Mouse (Mus musculus) kidney, postnatal 14 days (tissue): ENCODE measurements at regions not wholly inside any gene's neighbourhood (a gene's known extent, or its start where the extent isn't known, plus 50 kb on each side); places are given as distances from the start of the nearest gene placed in this dataset.

ENCODE experiments used
- DNase-seq: peaks from one replicate; pipeline ENCODE4 v3.0.0; 2022; ENCODE audit warnings: mixed read lengths

DNA sequence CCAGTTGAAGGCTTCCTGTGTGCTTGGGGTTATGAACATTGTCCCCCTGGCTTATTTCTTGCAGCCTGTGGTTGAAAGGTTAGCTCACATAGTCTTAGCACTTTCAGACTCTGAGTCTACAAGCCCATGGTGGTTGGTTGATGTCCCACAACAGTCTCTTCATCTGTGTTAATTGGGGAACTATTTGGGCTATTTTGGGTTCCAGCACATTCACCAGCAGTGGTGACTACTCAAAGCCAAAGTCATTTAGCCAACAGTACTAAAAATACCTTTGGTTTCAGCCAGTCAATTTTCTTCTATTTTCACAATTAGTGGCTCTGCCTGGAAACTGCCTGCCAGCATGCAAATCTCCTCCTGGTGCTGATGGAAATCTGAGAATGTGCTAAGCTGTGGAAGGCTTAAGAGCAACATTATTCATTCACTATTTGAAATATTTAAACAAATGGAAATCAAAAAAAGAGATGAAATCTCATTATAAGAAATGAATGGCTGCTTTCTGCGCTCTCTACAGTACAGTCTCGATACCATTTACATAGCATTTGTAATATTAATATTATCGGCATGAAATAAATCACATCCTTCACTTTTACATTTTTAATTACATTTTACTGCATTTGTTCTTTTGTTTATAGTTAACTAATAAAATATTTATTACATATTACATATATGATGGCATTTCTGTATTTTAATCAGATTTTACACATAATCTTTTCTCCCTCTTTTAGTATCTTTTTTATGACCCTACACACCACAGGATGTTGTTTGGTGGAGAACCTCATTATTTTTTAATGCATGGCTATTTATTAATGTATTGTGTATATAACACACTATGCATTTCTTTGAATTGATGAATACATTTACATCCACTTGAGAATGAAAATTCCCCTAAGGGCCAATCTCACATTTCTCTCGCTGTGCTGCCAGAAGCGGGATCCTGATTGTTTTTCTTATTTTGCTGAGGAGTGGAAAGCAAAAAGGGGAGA, 1023.5 kb downstream of the Car8 start:
- no peak for DNase-seq

DNA sequence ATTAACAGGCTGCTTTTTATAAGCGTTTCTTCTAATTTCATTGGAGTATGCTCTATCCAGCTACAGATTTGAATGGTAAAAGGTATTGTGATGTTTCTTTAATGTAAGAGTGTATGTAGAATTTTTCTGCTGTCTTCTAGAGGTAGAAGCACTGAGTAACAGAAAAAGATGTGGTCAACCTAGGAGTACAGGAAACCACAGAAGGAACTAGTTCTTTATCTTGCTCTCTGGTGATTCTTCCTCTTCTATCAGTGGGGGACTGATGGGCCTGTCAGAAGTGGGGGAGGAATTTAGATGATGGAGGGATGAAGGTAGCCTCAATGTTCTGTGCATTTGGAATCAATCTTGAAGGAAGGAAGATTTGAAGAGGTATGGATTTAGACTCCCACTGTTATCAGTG, 1031.9 kb downstream of the Car8 start:
- DNase-seq, result no peak

DNA sequence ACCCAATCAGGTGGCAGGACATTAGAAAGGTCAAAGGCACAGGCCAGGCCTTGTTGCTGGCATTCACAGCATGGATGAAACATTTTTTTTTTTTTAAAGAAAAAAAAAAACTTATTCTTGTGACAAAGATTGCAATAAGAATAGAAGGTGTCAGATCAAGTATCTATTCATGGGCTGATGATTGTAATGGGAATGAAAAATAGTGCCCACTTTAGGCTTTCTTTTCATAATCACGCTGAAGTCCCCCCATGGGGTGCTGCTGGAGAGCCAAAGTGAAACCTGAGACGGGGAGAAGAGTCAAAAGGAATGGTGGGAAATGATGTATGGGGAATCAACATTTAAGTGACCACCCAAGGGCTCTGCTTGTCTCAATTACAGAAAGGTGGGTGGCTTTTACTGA, 1037.0 kb downstream of the Car8 start:
- no peak for DNase-seq

DNA sequence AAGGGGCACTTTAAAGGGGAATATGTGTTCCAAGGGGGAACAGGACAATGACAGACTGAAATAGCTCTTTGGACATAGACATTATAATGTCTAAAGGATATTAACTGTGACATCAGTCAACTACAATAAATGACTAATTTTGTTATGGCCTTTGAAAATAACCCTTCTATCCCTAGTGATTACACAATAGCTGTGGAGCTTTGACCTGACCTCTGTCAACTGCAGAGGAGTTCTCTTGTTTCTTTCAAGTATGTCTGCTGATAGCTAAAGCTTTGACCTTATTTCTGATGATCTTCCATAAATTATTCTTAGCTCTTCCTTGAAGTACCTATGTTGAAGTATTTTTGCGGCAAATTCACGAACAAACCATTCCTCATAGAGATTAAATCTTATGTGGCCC, 1038.9 kb downstream of the Car8 start:
- no peak for DNase-seq

DNA sequence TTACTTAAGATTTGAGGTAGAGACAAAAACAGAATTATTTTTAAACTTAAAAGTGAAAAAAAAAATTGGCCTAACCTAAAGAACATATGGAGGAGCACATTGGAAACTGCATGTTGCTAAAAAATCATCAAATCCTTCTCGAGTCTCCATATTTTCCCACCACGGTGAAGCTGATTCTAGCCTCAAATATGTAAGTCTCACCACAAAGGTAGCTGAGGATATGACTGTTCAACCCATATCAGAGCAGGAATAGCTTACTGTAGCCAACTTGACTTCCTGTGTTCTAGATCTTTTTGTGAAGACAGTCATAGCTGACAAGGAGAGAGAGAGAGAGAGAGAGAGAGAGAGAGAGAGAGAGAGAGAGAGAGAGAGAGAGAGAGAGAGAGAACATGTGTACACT, 1039.8 kb downstream of the Car8 start:
- no peak for DNase-seq

DNA sequence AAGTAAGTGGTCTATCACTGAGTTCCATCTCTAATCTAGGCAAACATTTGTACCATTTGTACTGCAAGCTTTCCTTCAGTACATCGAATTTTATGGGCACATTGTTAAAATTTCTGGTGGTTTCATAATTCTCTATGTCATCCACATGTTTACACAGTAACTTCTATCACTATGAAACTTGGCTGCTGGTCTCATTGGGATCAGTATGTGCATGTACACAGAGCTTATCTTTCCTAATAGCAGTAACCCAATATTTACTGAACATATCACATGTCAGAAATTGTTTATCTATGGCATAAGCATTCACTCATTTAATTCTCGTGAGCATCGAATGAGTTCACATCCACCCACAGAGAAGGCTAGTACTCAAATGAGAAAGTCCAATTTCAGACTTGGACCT, 1042.3 kb downstream of the Car8 start:
- DNase-seq, result no peak

DNA sequence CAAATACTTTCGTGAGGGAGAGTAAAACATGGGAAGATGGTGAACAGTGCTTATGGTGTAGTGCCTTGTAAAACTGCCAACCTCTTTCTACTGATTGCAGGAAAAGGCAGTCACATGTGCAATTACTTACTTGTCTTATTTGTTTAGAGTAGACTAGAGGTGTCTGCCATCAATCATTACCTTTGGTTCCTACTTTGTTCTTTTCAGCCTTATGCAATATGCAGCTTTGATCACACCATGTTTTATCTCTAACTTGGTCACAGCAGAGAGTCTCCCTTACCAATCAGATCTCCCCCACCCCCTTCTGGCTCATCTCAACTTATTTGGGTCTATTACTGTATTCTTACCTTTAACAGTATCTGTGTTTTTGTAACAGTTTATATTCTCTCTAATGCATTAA, 1043.2 kb downstream of the Car8 start:
- no peak for DNase-seq

DNA sequence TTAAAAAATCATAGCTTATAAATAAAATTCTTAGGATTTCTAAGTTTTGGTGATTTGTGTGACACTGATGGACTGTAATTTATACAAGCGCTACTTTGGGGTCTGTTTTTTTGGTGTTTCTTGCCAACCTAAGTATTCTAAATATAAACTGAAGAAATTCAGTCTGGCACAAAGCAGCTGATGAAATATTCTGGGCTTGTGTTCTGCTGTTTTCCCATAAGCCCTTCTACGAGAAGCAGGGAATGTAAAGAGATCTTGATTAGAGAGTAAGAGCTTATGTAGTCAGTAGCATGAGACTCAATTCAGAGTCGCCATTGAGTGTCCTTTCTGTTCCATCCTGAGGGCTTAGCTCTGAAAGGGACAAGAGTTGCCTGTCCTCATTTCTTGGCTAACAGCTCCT, 1046.9 kb downstream of the Car8 start:
- DNase-seq, result no peak

DNA sequence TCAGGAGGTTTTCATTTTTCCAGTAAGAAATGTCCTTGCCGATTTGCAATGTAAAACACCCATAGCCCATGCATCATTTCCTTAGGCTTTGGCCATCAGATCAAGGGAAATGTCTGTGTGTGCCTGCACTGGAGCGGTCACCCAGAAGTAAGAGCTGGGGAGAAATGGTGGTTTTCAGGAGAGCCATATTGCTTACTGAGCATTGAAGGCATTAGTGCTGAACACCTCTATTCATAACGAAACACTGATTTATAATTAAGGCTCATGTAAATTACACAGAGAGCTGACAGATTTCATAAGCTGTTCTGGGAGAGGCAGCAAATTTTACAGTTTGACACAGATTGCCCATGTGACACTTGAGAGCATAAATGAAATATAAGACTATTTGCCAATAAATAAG, 1047.6 kb downstream of the Car8 start:
- DNase-seq, result no peak

DNA sequence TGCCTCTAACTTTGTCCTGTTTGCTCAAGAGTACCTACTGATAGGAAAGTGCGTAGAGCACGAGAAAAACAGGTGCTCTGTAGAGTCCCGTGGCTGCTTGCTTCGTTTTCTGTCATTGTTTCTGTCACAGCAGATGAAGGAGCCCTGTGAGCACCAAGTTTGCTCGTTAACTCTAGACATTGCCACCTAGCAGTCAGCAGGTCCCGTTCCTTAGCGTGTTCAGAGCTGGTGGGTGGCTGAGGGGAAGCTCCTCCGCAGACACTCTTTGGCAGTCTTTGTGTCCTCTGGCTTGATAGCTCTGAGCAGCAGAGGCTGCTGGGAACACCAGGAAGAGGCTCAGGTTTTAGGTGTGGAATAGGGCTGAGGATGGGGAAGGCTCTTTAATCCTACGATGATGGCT, 1063.8 kb downstream of the Car8 start:
- no peak for DNase-seq

DNA sequence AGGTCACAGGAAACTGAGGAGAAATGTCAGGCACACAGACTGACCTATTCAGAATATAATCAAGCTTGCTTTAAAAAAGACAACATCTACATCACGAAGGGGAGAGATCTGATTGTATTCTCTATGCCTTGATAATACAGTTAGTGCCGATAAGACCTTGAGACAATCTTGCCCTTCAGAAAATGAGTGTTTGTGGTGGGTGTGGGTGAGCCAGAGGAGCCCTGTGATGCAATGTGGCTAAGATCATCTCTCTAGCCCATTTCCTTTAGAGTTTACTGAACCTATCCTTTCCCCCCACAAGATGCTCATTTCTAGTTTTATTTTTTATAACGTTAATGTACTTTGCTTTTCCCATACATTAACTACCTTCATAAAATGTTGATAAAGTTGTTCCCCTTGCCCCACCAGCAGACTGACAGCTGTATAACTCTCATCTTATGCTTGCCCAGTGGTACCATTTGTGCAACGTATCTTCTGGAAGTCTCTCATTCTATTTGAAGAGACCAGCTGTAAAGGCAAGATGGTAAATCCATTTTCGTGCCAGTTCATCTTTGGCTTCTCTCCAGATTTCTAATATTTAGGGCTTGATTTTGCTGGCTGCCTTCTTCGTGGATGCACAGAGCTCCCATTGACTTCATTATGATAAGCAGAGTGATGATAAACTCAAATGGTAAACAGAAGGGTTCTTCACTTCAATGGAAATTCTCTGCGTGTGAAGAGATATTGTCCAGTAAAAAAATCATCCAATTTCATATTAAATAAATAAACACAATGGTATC, 1066.1 kb downstream of the Car8 start:
- DNase-seq, result no peak

DNA sequence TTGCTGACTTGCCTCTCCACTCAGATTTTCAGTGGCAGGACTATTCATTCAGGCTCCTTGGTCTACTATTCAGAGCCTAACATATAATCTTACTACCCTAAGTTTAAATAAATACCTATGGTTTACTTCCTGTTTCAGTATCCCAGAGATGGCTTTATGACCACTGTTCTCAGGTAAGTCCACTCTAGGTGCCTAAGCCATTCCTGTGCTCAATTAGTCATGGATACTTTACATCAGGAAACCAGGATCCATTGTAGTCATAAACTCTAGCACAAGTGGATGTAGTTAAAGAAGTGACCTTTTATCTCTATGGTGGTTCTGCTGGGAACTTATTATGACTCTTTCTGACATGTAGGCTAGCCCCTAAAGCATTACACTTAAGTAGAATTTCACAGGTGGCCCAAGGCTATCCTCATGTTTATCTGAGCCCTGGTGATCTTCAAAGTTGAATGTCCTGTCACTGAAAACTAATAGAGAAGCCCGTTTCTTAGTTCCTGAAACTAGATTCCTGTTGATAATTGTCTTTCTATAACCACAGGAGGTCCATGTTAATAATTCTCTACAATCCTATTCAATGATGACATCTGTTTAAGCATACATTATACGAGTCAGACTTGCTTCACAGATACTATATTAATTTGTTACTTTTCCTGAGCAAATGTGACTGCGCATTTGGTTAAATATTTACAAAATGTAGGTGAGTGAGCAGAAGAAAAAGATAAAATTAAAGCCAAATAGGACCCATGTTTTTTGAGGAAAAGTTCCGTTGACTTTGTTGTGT, 1067.0 kb downstream of the Car8 start:
- DNase-seq, result no peak

DNA sequence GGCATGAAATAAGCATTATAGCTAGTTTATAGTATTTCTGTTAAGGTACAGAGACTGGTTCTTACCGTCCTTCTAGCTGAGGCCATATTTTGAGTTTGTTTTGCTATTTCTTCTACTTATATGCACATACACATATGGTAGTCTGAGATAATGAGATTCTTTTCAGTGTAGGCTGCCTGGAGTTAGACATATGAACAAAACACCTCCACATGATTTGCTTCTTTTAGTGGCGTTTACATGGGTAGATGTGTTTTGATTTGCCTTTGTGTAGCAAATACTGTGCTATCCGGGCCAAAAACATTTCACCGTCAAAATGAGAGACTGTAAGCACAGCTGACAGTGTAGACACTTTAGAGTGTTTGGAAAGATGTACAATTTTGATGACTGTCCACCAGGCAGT, 1077.4 kb downstream of the Car8 start:
- DNase-seq, result no peak

DNA sequence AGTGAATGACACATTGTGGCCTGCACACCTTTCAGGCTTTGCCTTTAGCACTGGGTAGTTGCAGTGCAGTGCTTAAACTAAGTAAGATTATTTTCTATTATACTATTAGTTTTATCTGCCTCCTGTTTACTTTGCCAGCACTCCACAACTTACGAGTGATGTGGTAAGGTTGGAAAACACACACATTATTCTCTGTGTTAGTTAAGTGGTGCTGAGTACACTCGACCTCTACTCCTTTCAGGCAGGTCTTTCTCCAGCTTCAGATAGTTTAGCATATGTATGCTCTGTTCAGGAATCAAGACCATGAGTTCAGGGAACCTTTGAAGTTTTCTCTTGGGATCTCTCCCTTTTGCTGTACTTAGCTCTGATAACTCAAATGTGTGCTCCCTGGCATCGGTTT, 1081.0 kb downstream of the Car8 start:
- no peak for DNase-seq

DNA sequence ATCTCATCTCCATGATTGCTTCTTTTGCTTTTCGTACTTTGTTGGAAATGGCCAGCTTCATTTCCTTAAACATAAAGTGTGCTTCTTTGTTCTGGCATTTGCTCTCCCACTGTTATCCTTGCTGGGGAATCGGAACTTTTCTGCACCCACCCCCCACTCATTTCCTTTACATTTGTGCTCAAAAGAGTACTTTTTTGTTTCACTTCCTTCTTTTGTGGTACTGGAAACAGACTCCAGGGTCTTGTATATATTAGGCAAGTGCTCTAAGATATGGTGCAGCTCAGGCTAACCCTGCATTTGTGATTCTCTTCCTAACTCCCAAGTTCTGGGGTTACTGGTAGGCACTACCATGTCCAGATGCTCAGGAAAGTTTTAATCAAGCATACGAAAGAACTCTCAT, 1084.6 kb downstream of the Car8 start:
- no peak for DNase-seq

DNA sequence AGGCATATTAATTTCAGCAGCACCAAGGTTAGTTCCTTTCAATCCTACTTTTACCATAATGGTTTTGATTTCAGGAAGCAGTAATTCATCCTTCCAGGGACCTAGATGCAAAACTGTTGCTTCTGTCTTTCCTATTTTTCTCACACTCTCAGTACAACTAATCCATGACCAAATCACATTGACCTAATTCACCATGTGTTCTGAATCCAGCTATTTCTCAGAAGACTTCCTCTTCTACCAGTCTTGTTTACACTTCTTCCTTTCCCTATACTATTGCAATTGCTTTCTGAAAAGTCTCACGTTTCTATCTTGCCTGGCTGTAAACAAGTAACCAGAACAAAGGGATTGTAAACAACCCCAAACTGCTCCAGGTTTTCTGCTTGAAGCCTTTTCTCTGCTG, 1085.0 kb downstream of the Car8 start:
- no peak for DNase-seq

DNA sequence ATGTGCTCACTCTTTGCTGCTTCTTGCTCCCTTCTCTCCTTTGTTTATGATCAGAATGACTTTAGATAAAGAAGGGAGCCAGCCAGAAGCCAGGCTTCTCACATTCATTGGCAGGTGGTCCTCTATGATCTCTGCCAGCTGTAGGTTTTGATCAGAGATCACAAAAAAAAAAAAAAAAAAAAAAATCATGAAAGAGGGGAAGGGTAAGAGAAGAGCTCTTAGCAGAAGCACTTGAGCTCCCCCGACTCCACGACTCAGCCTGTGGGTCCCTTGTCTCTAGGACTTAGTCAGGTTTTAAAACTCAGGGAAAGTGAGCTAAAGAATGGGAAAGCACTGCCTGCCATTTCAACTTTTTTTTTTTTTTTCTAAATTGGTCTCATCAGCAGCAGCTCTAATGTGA, 1093.1 kb downstream of the Car8 start:
- DNase-seq, result no peak

DNA sequence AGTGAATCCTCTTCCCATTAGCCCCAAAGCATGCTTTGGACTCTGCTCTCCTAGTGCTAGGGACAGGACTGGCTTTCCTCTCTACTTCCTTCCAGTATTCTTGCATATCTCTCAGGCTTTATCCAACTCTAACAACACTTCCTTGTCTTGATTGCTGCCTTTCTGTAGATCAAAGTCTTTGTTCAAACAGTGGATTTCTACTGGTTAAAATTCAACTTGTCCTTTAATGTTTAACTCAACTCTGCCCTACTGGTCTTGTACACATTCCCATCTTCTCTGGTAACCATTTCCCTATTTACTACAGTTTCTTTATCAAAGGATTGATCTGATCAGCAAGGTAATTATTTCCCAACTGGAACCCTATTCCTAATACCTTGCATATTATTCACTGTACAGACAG, 1094.6 kb downstream of the Car8 start:
- DNase-seq, result peak; percentile 1

DNA sequence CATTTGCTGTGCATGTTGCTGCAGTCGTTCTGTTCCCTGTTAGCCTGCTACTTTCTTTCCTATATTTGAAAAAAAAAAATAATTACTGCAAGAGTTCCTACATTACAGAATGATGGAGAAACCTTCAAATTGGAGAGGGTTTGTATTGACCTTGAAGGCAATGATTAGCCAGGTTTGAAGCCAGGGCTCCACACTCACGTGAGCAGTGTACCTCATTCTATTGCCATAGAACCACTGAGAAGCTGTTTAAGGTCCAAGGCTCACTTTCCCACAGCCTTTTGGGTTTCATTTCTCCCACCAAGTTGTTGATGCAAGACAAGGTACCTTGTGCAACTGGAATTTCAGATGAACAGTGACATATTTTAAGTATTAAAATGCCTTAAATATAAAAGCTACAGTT, 1095.2 kb downstream of the Car8 start:
- peak; percentile 9 for DNase-seq

DNA sequence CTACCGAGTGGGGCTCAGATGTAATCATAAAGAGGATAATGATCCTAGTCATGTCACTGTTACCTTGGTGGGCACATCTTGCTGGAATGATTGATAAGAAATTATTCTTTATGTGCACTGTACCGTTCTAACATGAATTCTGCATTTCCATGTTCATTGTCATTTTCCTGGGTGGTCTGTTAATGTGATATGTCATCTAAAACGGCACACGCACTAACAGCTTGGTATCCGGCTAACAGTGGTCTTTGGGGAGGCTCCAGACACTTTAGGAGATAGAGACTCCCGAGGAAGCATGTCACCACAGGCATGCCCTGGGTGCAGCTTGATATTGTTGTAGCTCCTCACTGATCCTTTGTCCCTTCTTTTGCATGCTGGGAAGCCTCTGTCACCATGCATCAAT, 1096.1 kb downstream of the Car8 start:
- no peak for DNase-seq

DNA sequence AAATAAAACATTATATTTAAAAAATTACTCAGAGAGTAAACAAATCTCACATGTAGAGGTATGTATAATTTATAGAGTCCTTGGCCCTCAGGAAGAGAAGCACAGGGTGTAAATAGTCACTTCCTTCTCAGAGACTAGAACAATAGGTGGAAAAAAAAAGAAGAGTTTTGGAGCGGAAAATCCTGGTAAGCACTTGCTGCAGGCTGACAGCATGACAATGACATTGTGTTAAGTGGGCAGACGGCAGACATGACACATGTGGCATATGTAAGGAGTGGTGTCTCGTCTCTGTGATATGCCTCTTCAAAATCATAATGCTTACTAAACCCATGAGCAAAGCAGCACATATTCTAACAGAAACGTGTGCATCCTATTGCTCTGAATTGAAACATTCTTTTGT, 1126.7 kb downstream of the Car8 start:
- no peak for DNase-seq

DNA sequence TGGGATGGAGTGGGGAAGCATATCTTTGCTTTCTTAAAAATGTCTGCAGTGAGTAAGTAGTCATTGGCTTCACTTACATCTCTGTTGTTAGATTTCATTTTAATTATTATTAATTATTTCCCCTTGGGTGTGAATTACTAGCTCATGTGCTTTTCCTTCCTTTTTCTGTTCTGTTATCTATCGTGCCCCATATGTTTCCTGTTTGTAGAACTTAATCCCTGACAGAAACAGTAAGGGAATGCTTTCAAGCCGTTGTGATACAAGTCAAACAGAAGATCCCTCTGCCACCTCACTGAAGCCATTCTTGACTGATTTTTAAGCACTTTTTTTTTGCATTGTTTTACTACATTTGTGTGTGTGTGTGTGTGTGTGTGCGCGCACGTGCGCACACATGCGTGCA, 1145.9 kb downstream of the Car8 start:
- no peak for DNase-seq

DNA sequence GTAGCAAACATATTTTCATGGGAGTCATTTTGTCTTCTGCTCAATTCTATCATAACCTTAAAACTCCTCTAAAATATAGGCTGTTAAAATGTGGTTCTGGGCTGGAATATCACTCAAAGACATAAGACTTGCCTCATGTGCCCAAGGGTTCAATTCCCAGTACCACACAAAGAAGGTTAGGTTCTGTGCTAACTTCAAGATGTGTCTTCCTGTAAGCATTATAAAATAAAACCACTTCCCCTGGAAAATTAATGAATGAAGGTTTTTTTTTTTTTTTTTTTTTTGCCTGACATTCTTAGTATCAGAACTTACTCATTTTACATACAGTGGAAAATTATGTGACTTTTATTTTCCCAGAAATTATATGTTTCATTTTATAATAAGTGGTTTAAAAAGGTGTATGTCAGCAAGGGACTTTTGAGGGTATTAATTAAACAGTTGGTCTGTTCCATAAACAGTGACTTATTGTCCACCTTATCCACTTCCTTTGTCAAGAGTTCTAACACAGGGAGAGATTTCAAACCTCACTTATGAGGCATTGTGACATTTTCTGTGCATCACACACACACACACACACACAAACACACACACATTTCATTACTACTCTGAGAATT, 1147.5 kb downstream of the Car8 start:
- no peak for DNase-seq
